Mouse (Mus musculus) bone marrow macrophage, adult 2 months (primary cell): ENCODE results near the gene Fzd4.

Experiments used
- CTCF ChIP-seq: IDR thresholded peaks from 2 replicates; pipeline ENCODE4 v1.5.1; 2012; ENCODE audit warnings: low read depth, mild to moderate bottlenecking, low read length, moderate library complexity
- POLR2A ChIP-seq: IDR thresholded peaks from 2 replicates; pipeline ENCODE4 v1.6.1; 2012; ENCODE audit warnings: mild to moderate bottlenecking, low read depth, low read length, borderline replicate concordance

- TF ChIP-seq CTCF (no peak), POLR2A (no peak)
Measured at GRCm38 (mm10) chr7:89403053-89403972, 842 bp upstream of the Fzd4 start.
